Mouse (Mus musculus) ES-E14 (cell line): ENCODE data around the gene Lmtk2. TPM values are rescaled to one million over a fixed set of nuclear protein-coding genes. Genes with fewer than 3 reads are reported as not detected.

Experiments
- DNase-seq: peaks from one replicate; pipeline ENCODE4 v3.0.0-alpha.2; 2013; ENCODE audit warnings: low read depth, low spot score
- H3K27ac ChIP-seq: 2 replicates; pipeline ENCODE4 v1.5.1; 2012; ENCODE audit warnings: low read depth, mild to moderate bottlenecking, low read length, moderate library complexity, mixed read lengths; ENCODE audit not compliant: poor library complexity, insufficient read depth, severe bottlenecking
- H3K36me3 ChIP-seq: 2 replicates; pipeline ENCODE4 v1.6.1; 2012; ENCODE audit warnings: mild to moderate bottlenecking, low read length, moderate library complexity, mixed read lengths; ENCODE audit not compliant: control insufficient read depth, poor library complexity, insufficient read depth, severe bottlenecking
- H3K4me1 ChIP-seq, 2 experiments: fragments of 150-350 bp in 1 of 2; sonication (generic) in 1 of 2; 2 replicates each; pipeline ENCODE4 v1.6.1; 2012; ENCODE audit warnings: low read length in 2 of 2, mild to moderate bottlenecking in 1 of 2, mixed read lengths in 1 of 2; ENCODE audit not compliant: control insufficient read depth in 2 of 2, insufficient read depth in 2 of 2, poor library complexity in 1 of 2
- H3K4me3 ChIP-seq, 2 experiments: fragments of 150-350 bp in 1 of 2; sonication (generic) in 1 of 2; 2 replicates each; pipeline ENCODE4 v1.5.1; 2012; ENCODE audit warnings: low read length in 2 of 2, low read depth in 1 of 2, mild to moderate bottlenecking in 1 of 2, mixed read lengths in 1 of 2; ENCODE audit not compliant: insufficient read depth in 1 of 2, poor library complexity in 1 of 2, severe bottlenecking in 1 of 2
- H3K9ac ChIP-seq: 2 replicates; pipeline ENCODE4 v1.6.1; 2012; ENCODE audit warnings: low read depth, mild to moderate bottlenecking, low read length, mixed read lengths; ENCODE audit not compliant: poor library complexity, insufficient read depth, severe bottlenecking
- H3K9me3 ChIP-seq: fragments of 150-350 bp; sonication (generic); 2 replicates; pipeline ENCODE4 v1.6.1; 2012; ENCODE audit warnings: low read depth, mild to moderate bottlenecking, low read length; ENCODE audit not compliant: control insufficient read depth, insufficient read depth
- CHD2 ChIP-seq: IDR thresholded peaks from 2 replicates; pipeline ENCODE4 v1.6.1; 2014; ENCODE audit warnings: mild to moderate bottlenecking, low read depth, low read length, inconsistent platforms
- HCFC1 ChIP-seq: IDR thresholded peaks from 2 replicates; pipeline ENCODE4 v1.6.1; 2012; ENCODE audit warnings: low read length, inconsistent platforms, borderline replicate concordance; ENCODE audit not compliant: insufficient read depth
- MAFK ChIP-seq: IDR thresholded peaks from 2 replicates; pipeline ENCODE4 v1.6.1; 2014; ENCODE audit warnings: mild to moderate bottlenecking, low read depth, low read length, inconsistent platforms; ENCODE audit not compliant: insufficient read depth
- ZC3H11A ChIP-seq: IDR thresholded peaks from 2 replicates; pipeline ENCODE4 v1.6.1; 2012; ENCODE audit warnings: low read depth, mild to moderate bottlenecking, inconsistent platforms, low read length, borderline replicate concordance
- ZNF384 ChIP-seq: IDR thresholded peaks from 2 replicates; pipeline ENCODE4 v1.6.1; 2012; ENCODE audit warnings: low read depth, low read length, inconsistent platforms
- in situ Hi-C, 2 experiments: fragments of 600-800 bp; cut with MboI; formaldehyde crosslinking; loops; one replicate each; pipeline ENCODE4 v1.15.1; 2025; ENCODE audit warnings: low sequenced_read_pairs in 2 of 2, inconsistent platforms in 1 of 2; ENCODE audit not compliant: unreplicated experiment in 2 of 2
- total RNA-seq: library from RNA; depleted of rRNA; stranded (reverse); fragments of 300-350 nt; gene quantifications from 2 replicates; pipeline ENCODE4 v1.2.3, GENCODE M21; 2012

Lmtk2 gene
- total RNA-seq, 1 experiment = 61.2 TPM

GRCm38 (mm10) chr5:144184350-144185045, 84.3 kb downstream of the Lmtk2 start:
- in situ Hi-C loops = no loop called here
- Histone ChIP-seq H3K4me3 (no peak overlapping the region), H3K9me3 (no peaks in the 10 kb centered on the region), H3K4me1 (peaks cover 2 to 35% of the 10 kb centered on the region in 2 experiments), H3K27ac (no peak overlapping the region), H3K36me3 (peaks cover 24% of the 10 kb centered on the region), H3K9ac (no peak overlapping the region; the same call in 1 of the 2 replicates)
- TF ChIP-seq HCFC1 = no peak
- TF ChIP-seq ZNF384 = no peak
- TF ChIP-seq ZC3H11A = no peak
- no peak for TF ChIP-seq MAFK
- no peak for TF ChIP-seq CHD2
- DNase-seq = no peak

- Histone ChIP-seq H3K9me3 (no peaks in the 10 kb centered on the region), H3K36me3 (peaks cover 17% of the 10 kb centered on the region), H3K9ac (no peak overlapping the region), H3K27ac (no peak overlapping the region), H3K4me3 (no peak overlapping the region), H3K4me1 (peaks cover 2 to 29% of the 10 kb centered on the region in 2 experiments)
- no peak for DNase-seq
- in situ Hi-C loops = no loop called here
- TF ChIP-seq ZNF384 (no peak), MAFK (no peak), HCFC1 (no peak), CHD2 (no peak), ZC3H11A (no peak)
Measured at GRCm38 (mm10) chr5:144188422-144188821, 88.2 kb downstream of the Lmtk2 start.

- peaks cover 0 to 26% of the 10 kb centered on the region in 2 experiments for H3K4me1 ChIP-seq
- H3K36me3 ChIP-seq = peaks cover 17% of the 10 kb centered on the region
- no peak overlapping the region for H3K27ac ChIP-seq
- H3K9ac ChIP-seq = no peak overlapping the region
- H3K9me3 ChIP-seq = no peaks in the 10 kb centered on the region
- no peak for DNase-seq
- TF ChIP-seq MAFK = no peak
- TF ChIP-seq HCFC1 = no peak
- no peak for TF ChIP-seq ZNF384
- no peak for TF ChIP-seq CHD2
- TF ChIP-seq ZC3H11A = no peak
- H3K4me3 ChIP-seq = no peak overlapping the region
- in situ Hi-C loops = no loop called here
Measured at GRCm38 (mm10) chr5:144189327-144189726, 89.1 kb downstream of the Lmtk2 start.

GRCm38 (mm10) chr5:144189950-144190583, 89.8 kb downstream of the Lmtk2 start, which contains the start of gene Bhlha15:
Bhlha15 (plus strand) TSS chr5:144190286.
- Histone ChIP-seq H3K36me3 (peaks cover 12% of the 10 kb centered on the region), H3K27ac (no peak within 1 kb of the TSS), H3K4me1 (peaks cover 0 to 24% of the 10 kb centered on the region in 2 experiments), H3K9me3 (no peaks in the 10 kb centered on the region), H3K9ac (no peak within 1 kb of the TSS), H3K4me3 (peak within 1 kb of the TSS; percentile 44 to 58)
- in situ Hi-C loops = no loop called here
- no peak for DNase-seq
- TF ChIP-seq CHD2 (no peak), ZC3H11A (no peak), ZNF384 (no peak), HCFC1 (no peak), MAFK (no peak)
